Mouse (Mus musculus): Measurements from ENCODE around the gene Olfr1390. TPM values are rescaled to one million over a fixed set of nuclear protein-coding genes. Genes with fewer than 3 reads are reported as not detected.

Gene Olfr1390
- polyA plus RNA-seq (2012; rRNA removed), result not detected in 2 replicates

GRCm38 (mm10) chr11:49334888-49335287, at the start of gene Olfr1390:
Gene Olfr1390 (plus strand): TSS chr11:49335188.

GRCm38 (mm10) chr11:49304441-49304840, 30.5 kb upstream of the Olfr1390 start, which contains the start of gene Olfr10:
Gene Olfr10 (plus strand): TSS chr11:49304741.

DNA sequence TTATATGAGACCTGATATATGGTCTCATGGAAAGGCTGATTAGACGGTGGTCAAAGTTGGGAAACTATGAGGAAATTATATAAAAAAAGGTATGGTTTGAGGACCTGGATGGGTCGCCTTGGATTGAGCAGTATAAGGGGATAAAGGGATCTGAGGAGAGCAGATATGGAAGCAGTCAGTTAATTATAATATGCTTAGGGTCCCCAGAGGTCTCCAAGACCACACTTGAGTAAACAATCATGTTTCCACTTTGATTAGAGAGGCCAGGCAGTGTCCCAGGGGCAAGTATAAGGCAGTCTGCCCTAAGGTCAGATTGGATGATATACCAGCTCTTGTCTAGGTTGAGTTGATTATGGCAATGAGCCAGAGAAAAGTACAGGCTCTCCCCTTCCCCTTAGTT, 12.5 kb upstream of the Olfr1390 start, which contains the start of gene Olfr1391:
Gene Olfr1391 (plus strand): TSS at position 301 of the 400 bp plus-strand sequence.

Other genes starting within 250 kb of the Olfr1390 start
- gene Olfr1396, start 220.3 kb upstream of the Olfr1390 start, polyA plus RNA-seq (2012; rRNA removed), result 0.04 and 1.4 TPM in 2 replicates
- not detected in 2 replicates for gene Olfr1395, start 192.9 kb upstream of the Olfr1390 start, polyA plus RNA-seq (2012; rRNA removed)
- not detected in 2 replicates for gene Olfr1394, start 180.8 kb upstream of the Olfr1390 start, polyA plus RNA-seq (2012; rRNA removed)
- 7.0 and 12.5 TPM in 2 replicates for gene Btnl9, start 148.0 kb upstream of the Olfr1390 start, polyA plus RNA-seq (2012; rRNA removed)
- gene Zfp62, start 131.9 kb upstream of the Olfr1390 start, polyA plus RNA-seq (2012; rRNA removed), result 0.22 and 0.39 TPM in 2 replicates
- 48.7 and 50.1 TPM in 2 replicates for gene Mgat1, start 91.0 kb upstream of the Olfr1390 start, polyA plus RNA-seq (2012; rRNA removed)
- gene Olfr1393, start 56.9 kb upstream of the Olfr1390 start, polyA plus RNA-seq (2012; rRNA removed), result not detected in 2 replicates
- not detected in 2 replicates for gene Olfr1392, start 49.9 kb upstream of the Olfr1390 start, polyA plus RNA-seq (2012; rRNA removed)
- not detected in 2 replicates for gene Olfr10, start 30.4 kb upstream of the Olfr1390 start, polyA plus RNA-seq (2012; rRNA removed)
- gene Olfr1391, start 12.4 kb upstream of the Olfr1390 start, polyA plus RNA-seq (2012; rRNA removed), result not detected in 2 replicates
- gene Olfr1389, start 87.9 kb downstream of the Olfr1390 start, polyA plus RNA-seq (2012; rRNA removed), result not detected in 2 replicates
- not detected in 2 replicates for gene Olfr1388, start 101.4 kb downstream of the Olfr1390 start, polyA plus RNA-seq (2012; rRNA removed)
- gene Olfr1387, start 120.2 kb downstream of the Olfr1390 start, polyA plus RNA-seq (2012; rRNA removed), result not detected in 2 replicates
- gene Olfr1386, start 129.9 kb downstream of the Olfr1390 start, polyA plus RNA-seq (2012; rRNA removed), result not detected in 2 replicates
- gene Olfr1385, start 153.9 kb downstream of the Olfr1390 start, polyA plus RNA-seq (2012; rRNA removed), result not detected in 2 replicates
- not detected in 2 replicates for gene Olfr1384, start 171.5 kb downstream of the Olfr1390 start, polyA plus RNA-seq (2012; rRNA removed)
- not detected in 2 replicates for gene Olfr1383, start 184.5 kb downstream of the Olfr1390 start, polyA plus RNA-seq (2012; rRNA removed)
- not detected in 2 replicates for gene Olfr1382, start 193.1 kb downstream of the Olfr1390 start, polyA plus RNA-seq (2012; rRNA removed)
- not detected in 2 replicates for gene Olfr1381, start 208.3 kb downstream of the Olfr1390 start, polyA plus RNA-seq (2012; rRNA removed)
- gene Olfr1380, start 221.7 kb downstream of the Olfr1390 start, polyA plus RNA-seq (2012; rRNA removed), result not detected in 2 replicates